Mouse (Mus musculus) spleen, adult 2 months (tissue): ENCODE data around the gene Myt1l.

Experiments
- CTCF ChIP-seq: fragments of 200-500 bp; IDR thresholded peaks from 2 replicates; pipeline ENCODE4 v1.5.1; 2011; ENCODE audit warnings: mild to moderate bottlenecking, inconsistent platforms; ENCODE audit not compliant: insufficient read depth, insufficient read length, insufficient replicate concordance; ENCODE audit errors: extremely low read depth
- POLR2A ChIP-seq: fragments of 200-500 bp; IDR thresholded peaks from 2 replicates; pipeline ENCODE4 v1.6.1; 2011; ENCODE audit warnings: low read depth, low read length, inconsistent platforms

- TF ChIP-seq CTCF: no peak
- no peak for TF ChIP-seq POLR2A
These were observed 979 bp upstream of the Myt1l start for GRCm38 (mm10) chr12:29527048-29527761.
